Mouse (Mus musculus) adipocyte (in vitro differentiated cells): ENCODE data around the gene Hoxa2.

Experiments
- DNase-seq: peaks from one replicate; pipeline ENCODE4 v3.0.0-alpha.2; 2016; ENCODE audit warnings: low spot score

Hoxa2 gene

DNA sequence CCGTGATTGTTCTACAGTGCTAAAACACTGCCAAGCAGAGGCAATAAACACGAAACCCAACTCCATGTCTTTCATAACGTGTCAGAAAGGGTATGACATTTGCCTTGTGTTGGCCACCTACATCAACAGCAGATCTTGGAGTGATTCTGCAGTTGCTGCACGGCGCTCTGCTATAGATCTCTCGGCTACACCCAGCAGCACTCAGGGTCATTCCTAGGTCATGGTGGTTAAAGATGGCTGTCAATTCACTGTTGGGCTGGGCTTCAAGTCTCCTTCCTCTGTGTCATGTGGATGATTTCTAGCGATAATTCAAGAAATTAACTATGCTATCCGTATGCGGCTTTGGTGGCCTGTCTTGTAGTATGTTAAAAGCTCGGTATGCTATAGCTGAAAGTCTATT, 26.1 kb downstream of the Hoxa2 start:
- no peak for DNase-seq

DNA sequence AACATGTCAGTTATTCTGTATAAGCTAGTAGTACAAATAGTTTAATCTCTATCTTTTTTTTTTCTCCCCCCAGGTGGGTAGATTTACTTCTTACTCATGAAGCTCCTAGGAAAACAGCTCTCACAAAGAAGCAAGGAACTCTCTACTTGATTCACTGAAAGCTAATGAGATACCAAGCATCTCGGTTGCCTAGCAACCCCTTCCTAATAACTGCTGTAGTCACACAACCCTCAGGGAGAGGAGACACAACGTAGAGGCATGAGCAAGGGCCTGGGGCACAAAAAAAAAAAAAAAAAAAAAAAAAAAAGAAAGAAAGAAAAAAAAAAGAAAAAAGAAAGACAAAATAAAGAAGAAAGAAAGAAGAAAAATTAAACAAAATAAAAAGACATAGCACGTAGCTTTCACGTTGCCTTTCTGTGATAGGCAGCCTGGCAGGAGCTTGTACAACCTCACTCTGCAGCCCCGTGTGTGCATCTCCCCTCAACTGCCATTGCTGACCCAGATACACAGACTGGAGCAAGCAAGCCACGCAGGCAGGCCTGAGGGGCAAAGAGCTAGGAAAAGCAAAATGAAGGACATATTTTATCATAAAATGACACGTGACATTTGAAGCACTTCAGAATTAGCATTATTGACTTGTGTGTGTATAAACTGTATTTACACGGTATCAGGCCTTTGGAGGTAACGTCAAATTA, 26.6 kb downstream of the Hoxa2 start:
- DNase-seq = no peak

DNA sequence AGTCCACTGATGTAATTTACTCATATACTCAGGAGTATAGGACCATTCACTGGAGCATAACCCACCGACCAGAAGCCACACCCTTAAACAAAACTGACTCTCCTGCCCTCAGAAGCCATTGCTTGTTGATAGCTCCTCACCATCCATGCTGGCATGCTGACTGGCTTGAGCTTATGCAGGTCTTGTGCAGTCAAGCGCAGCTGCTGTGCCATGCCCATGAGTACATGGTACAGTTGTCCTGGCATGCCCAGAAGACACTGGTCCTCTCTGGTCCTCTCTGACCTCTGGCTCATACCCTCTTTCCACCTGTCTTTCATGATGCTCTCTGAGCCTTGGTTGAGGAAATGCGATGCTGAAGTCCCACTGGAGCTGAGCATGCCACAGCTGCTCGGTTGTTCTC, 41.0 kb downstream of the Hoxa2 start:
- DNase-seq = no peak

DNA sequence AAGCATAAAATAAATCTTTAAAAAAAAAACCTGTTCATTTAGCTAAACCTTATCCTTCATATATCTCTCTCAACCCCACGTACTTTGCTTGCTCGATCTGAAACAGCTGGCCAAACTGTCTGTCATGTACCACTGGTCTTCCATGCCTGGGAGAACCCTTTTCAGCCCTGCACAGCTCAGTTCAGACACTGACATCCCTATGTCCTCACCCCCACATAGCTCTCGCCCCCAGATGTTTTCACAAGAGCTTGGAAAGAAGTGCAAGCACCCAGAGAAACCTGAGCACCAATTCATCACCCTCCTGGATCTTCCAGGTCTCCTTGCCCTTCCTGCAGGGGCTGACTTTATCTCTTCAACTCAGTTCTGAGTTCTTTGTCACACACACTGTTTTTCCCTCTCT, 43.5 kb downstream of the Hoxa2 start:
- no peak for DNase-seq

- DNase-seq = no peak
Observed at GRCm38 (mm10) chr6:52118903-52119635, 45.6 kb downstream of the Hoxa2 start.

DNA sequence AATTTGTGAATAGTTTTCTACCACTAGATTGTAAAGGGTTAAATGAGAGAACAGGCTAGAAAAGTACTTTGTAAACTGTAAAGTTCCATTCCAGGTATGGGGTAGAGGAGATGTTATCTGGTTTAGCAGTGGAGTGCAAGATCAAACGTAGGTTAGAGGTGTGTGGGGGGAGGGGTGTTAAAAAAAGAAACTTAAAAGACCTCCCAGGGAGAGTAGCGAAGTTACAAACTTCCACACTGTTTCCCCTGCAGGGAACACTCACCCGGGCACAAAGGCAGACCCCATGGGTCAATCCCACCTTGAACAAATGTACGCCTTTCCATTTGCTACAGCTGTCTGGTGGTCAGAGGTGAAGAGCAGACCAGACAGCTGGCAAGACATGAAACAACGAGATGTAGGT, 48.7 kb downstream of the Hoxa2 start:
- no peak for DNase-seq
